Mouse (Mus musculus) spleen, adult 2 months (tissue): ENCODE results near the gene Scfd2. TPM values are rescaled to one million over a fixed set of nuclear protein-coding genes. Genes with fewer than 3 reads are reported as not detected.

ENCODE experiments used
- DNase-seq, 2 experiments: peaks; one replicate each; pipeline versions ENCODE4 v3.0.0 to v3.0.0-alpha.2; 2012 to 2021; ENCODE audit warnings: low spot score in 2 of 2, low read depth in 1 of 2
- H3K27ac ChIP-seq: fragments of 200-500 bp; 2 replicates; pipeline ENCODE4 v1.5.1; 2012; ENCODE audit warnings: low read length, inconsistent platforms; ENCODE audit not compliant: insufficient read depth
- H3K27me3 ChIP-seq: fragments of 200-500 bp; 2 replicates; pipeline ENCODE4 v1.6.1; 2012; ENCODE audit warnings: mild to moderate bottlenecking, moderate library complexity, low read length, inconsistent platforms; ENCODE audit not compliant: control insufficient read depth, insufficient read depth
- H3K36me3 ChIP-seq: fragments of 200-500 bp; 2 replicates; pipeline ENCODE4 v1.6.1; 2012; ENCODE audit warnings: mild to moderate bottlenecking, low read length, inconsistent platforms; ENCODE audit not compliant: control insufficient read depth, insufficient read depth
- H3K4me1 ChIP-seq: fragments of 200-500 bp; 2 replicates; pipeline ENCODE4 v1.6.1; 2011; ENCODE audit warnings: inconsistent platforms; ENCODE audit not compliant: control insufficient read depth, insufficient read depth, insufficient read length
- H3K4me3 ChIP-seq: fragments of 200-500 bp; 2 replicates; pipeline ENCODE4 v1.5.1; 2011; ENCODE audit warnings: mild to moderate bottlenecking, inconsistent platforms; ENCODE audit not compliant: insufficient read depth, insufficient read length; ENCODE audit errors: extremely low read depth
- CTCF ChIP-seq: fragments of 200-500 bp; IDR thresholded peaks from 2 replicates; pipeline ENCODE4 v1.5.1; 2011; ENCODE audit warnings: mild to moderate bottlenecking, inconsistent platforms; ENCODE audit not compliant: insufficient read depth, insufficient read length, insufficient replicate concordance; ENCODE audit errors: extremely low read depth
- POLR2A ChIP-seq: fragments of 200-500 bp; IDR thresholded peaks from 2 replicates; pipeline ENCODE4 v1.6.1; 2011; ENCODE audit warnings: low read depth, low read length, inconsistent platforms
- WGBS: fragments of 180-500 bp; shearing (Covaris S2); methylation state at CpG from one replicate; pipeline ENCODE4 v1.1.7; 2018; 5-methylcytosine and 5-hydroxymethylcytosine counted together
- polyA plus RNA-seq: library from polyadenylated mRNA; depleted of rRNA; stranded (reverse); fragments of >200 nt; gene quantifications from 2 replicates; pipeline ENCODE4 v1.2.3, GENCODE M21; 2012

Gene Scfd2
- polyA plus RNA-seq, 1 experiment = 9.5 TPM

GRCm38 (mm10) chr5:74291575-74291974, 240.0 kb downstream of the Scfd2 start:
- H3K4me3 ChIP-seq = no peak overlapping the region
- no peak for DNase-seq
- no peaks in the 10 kb centered on the region for H3K36me3 ChIP-seq
- no peak for TF ChIP-seq CTCF
- no peak for TF ChIP-seq POLR2A
- no peaks in the 10 kb centered on the region for H3K4me1 ChIP-seq
- no peaks in the 10 kb centered on the region for H3K27me3 ChIP-seq
- WGBS = 90% methylated on average over 9 of the region's 9 CpGs
- H3K27ac ChIP-seq = no peak overlapping the region

GRCm38 (mm10) chr5:74289957-74290356, 241.6 kb downstream of the Scfd2 start:
- WGBS = 92% methylated on average over 6 of the region's 6 CpGs

GRCm38 (mm10) chr5:74288206-74288605, 243.4 kb downstream of the Scfd2 start:
- no peak for DNase-seq
- 83% methylated on average over 2 of the region's 2 CpGs for WGBS

More at GRCm38 (mm10) chr5:74289957-74290356, 241.6 kb downstream of the Scfd2 start:
- no peaks in the 10 kb centered on the region for H3K4me1 ChIP-seq
- H3K27me3 ChIP-seq = no peaks in the 10 kb centered on the region
- no peak for DNase-seq
- H3K4me3 ChIP-seq = no peak overlapping the region
- no peaks in the 10 kb centered on the region for H3K36me3 ChIP-seq
- no peak overlapping the region for H3K27ac ChIP-seq
- TF ChIP-seq POLR2A (no peak), CTCF (no peak)

GRCm38 (mm10) chr5:74286301-74286700, 245.3 kb downstream of the Scfd2 start:
- H3K36me3 ChIP-seq = no peaks in the 10 kb centered on the region
- no peak overlapping the region for H3K4me3 ChIP-seq
- WGBS = 87% methylated on average over 4 of the region's 4 CpGs
- H3K27me3 ChIP-seq = no peaks in the 10 kb centered on the region
- no peak overlapping the region for H3K27ac ChIP-seq
- no peak for TF ChIP-seq CTCF
- no peak for TF ChIP-seq POLR2A
- no peak for DNase-seq
- H3K4me1 ChIP-seq = no peaks in the 10 kb centered on the region

More at GRCm38 (mm10) chr5:74288206-74288605, 243.4 kb downstream of the Scfd2 start:
- Histone ChIP-seq H3K27ac (no peak overlapping the region), H3K27me3 (no peaks in the 10 kb centered on the region), H3K4me1 (no peaks in the 10 kb centered on the region), H3K36me3 (no peaks in the 10 kb centered on the region), H3K4me3 (no peak overlapping the region)
- TF ChIP-seq CTCF (no peak), POLR2A (no peak)

- TF ChIP-seq POLR2A = no peak
- no peak for TF ChIP-seq CTCF
- WGBS = 84% methylated on average over 7 of the region's 7 CpGs
- no peaks in the 10 kb centered on the region for H3K27me3 ChIP-seq
- H3K27ac ChIP-seq = no peak overlapping the region
- DNase-seq = no peak
- no peaks in the 10 kb centered on the region for H3K36me3 ChIP-seq
- no peaks in the 10 kb centered on the region for H3K4me1 ChIP-seq
- no peak overlapping the region for H3K4me3 ChIP-seq
Measured at GRCm38 (mm10) chr5:74285764-74286163, 245.8 kb downstream of the Scfd2 start.

GRCm38 (mm10) chr5:74285289-74285688, 246.3 kb downstream of the Scfd2 start:
- WGBS = 21% methylated on average over 2 of the region's 2 CpGs

GRCm38 (mm10) chr5:74283545-74283944, 248.0 kb downstream of the Scfd2 start:
- H3K4me3 ChIP-seq = no peak overlapping the region
- H3K36me3 ChIP-seq = no peaks in the 10 kb centered on the region
- no peaks in the 10 kb centered on the region for H3K4me1 ChIP-seq
- no peak for TF ChIP-seq CTCF
- TF ChIP-seq POLR2A = no peak
- WGBS = 65% methylated on average over 8 of the region's 8 CpGs
- no peaks in the 10 kb centered on the region for H3K27me3 ChIP-seq
- H3K27ac ChIP-seq = no peak overlapping the region
- no peak for DNase-seq

More at GRCm38 (mm10) chr5:74285289-74285688, 246.3 kb downstream of the Scfd2 start:
- no peaks in the 10 kb centered on the region for H3K4me1 ChIP-seq
- no peaks in the 10 kb centered on the region for H3K36me3 ChIP-seq
- no peak overlapping the region for H3K27ac ChIP-seq
- DNase-seq = no peak
- H3K27me3 ChIP-seq = no peaks in the 10 kb centered on the region
- no peak for TF ChIP-seq CTCF
- TF ChIP-seq POLR2A = no peak
- H3K4me3 ChIP-seq = no peak overlapping the region
